Mouse (Mus musculus) limb, embryonic 15.5 days (tissue): ENCODE measurements around the gene 1810049J17Rik. TPM values are rescaled to one million over a fixed set of nuclear protein-coding genes. Genes with fewer than 3 reads are reported as not detected.

Source experiments
- ATAC-seq: fragments of 200-750 bp; cut with Nextera tagmentation; 2 replicates; pipeline ENCODE4 v1.8.0; 2017; ENCODE audit warnings: low read depth, moderate TSS enrichment; ENCODE audit not compliant: insufficient number of reproducible peaks, low FRiP score, low TSS enrichment
- H3K27ac ChIP-seq: fragments of 300-500 bp; sonication (generic); 2 replicates; pipeline ENCODE4 v1.5.1; 2015; ENCODE audit warnings: moderate library complexity, mild to moderate bottlenecking, inconsistent platforms
- H3K27me3 ChIP-seq: fragments of 300-500 bp; sonication (generic); 2 replicates; pipeline ENCODE4 v1.6.1; 2015; ENCODE audit warnings: inconsistent platforms
- H3K36me3 ChIP-seq: fragments of 300-500 bp; sonication (generic); 2 replicates; pipeline ENCODE4 v1.6.1; 2015; ENCODE audit warnings: inconsistent platforms
- H3K4me1 ChIP-seq: fragments of 300-500 bp; sonication (generic); 2 replicates; pipeline ENCODE4 v1.6.1; 2015; ENCODE audit warnings: inconsistent platforms
- H3K4me2 ChIP-seq: fragments of 300-500 bp; sonication (generic); 2 replicates; pipeline ENCODE4 v1.6.1; 2015; ENCODE audit warnings: mild to moderate bottlenecking, inconsistent platforms
- H3K4me3 ChIP-seq: fragments of 300-500 bp; sonication (generic); 2 replicates; pipeline ENCODE4 v1.5.1; 2015; ENCODE audit warnings: mild to moderate bottlenecking, inconsistent platforms
- H3K9ac ChIP-seq: fragments of 300-500 bp; sonication (generic); 2 replicates; pipeline ENCODE4 v1.6.1; 2015; ENCODE audit warnings: inconsistent platforms
- H3K9me3 ChIP-seq: fragments of 300-500 bp; sonication (generic); 2 replicates; pipeline ENCODE4 v1.6.1; 2016; ENCODE audit warnings: inconsistent platforms
- WGBS: fragments of 180-500 bp; shearing (Covaris S2); methylation state at CpG from one replicate; pipeline ENCODE4 v1.1.7; 2015; 5-methylcytosine and 5-hydroxymethylcytosine counted together
- polyA plus RNA-seq: library from polyadenylated mRNA; unstranded; fragments of >200 nt; fragmentation: Nextera tagmentation; extraction: Ambion mirVana; gene quantifications from 2 replicates; pipeline ENCODE4 v1.2.1, GENCODE M21; 2015

The 1810049J17Rik gene
- polyA plus RNA-seq, 1 experiment from 2014 or later, result 0.59 TPM

DNA sequence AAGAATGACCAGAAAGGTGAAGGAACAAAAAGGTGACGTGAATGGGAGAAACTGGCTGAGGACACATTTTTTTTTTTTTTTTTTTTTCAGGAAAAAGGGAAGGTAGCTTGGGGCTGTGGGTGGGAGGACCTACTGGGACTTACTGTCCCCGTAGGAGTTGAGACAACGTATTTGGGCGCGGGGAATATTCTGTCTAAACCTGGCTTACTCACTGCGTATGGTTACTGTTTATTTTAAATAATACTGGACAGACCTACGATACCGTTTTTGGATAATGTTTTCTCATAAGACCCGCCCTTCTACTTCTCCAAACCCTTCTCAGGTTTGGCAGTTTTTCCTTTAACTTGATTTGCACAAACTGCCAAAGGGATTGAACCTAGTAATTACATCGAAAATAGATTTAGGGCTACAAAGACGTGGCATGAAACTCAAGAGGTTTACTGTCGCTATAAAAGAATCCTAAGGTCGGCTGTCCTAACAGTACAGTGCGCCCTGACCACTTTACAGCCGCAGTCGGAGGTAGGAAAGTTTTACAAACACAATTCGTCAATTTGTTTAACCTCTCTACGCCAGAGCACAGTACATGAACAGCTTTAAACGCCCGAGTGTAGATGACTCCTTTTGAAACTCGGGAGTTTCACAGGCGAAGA is 1.1 kb downstream of the 1810049J17Rik start:
- no peaks in the 10 kb centered on the region for H3K9me3 ChIP-seq
- H3K4me3 ChIP-seq, result peak overlapping the region; percentile 98
- peaks cover 4% of the 10 kb centered on the region; the same call in 1 of the 2 replicates for H3K27me3 ChIP-seq
- H3K4me2 ChIP-seq, result peak overlapping the region; percentile 70
- ATAC-seq, result no peak
- 3% methylated on average over 22 of the region's 22 CpGs for WGBS
- H3K36me3 ChIP-seq, result no peaks in the 10 kb centered on the region
- H3K9ac ChIP-seq, result peak overlapping the region; percentile 75
- peak overlapping the region; percentile 91 for H3K27ac ChIP-seq
- H3K4me1 ChIP-seq, result peaks cover 6% of the 10 kb centered on the region

DNA sequence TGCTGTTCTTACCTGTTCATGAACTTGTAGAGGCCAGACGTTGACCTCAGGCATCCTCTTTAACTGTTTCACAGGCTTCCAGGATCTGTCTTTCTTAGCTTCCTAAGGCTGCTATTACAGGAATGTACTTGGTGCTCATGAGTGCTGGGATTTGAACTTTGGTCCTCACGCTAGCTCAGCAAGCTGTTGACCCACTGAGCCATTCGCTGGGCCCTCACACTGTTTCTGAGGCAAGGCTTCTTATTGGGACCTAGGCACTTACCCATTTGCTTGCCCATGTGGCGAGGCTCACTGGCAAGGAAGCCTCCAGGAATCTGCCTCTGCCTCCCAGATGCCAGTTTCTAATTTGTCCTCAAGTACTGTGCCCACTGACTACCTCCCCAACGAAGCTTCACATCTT is 1.8 kb downstream of the 1810049J17Rik start:
- peaks cover 6% of the 10 kb centered on the region for H3K4me1 ChIP-seq
- H3K9me3 ChIP-seq, result no peaks in the 10 kb centered on the region
- no peaks in the 10 kb centered on the region for H3K36me3 ChIP-seq
- no peak overlapping the region for H3K27ac ChIP-seq
- peaks cover 4% of the 10 kb centered on the region; the same call in 1 of the 2 replicates for H3K27me3 ChIP-seq
- H3K9ac ChIP-seq, result no peak overlapping the region
- no peak for ATAC-seq
- H3K4me2 ChIP-seq, result peak overlapping the region; percentile 70
- WGBS, result 46% methylated on average over 5 of the region's 5 CpGs
- H3K4me3 ChIP-seq, result no peak overlapping the region

DNA sequence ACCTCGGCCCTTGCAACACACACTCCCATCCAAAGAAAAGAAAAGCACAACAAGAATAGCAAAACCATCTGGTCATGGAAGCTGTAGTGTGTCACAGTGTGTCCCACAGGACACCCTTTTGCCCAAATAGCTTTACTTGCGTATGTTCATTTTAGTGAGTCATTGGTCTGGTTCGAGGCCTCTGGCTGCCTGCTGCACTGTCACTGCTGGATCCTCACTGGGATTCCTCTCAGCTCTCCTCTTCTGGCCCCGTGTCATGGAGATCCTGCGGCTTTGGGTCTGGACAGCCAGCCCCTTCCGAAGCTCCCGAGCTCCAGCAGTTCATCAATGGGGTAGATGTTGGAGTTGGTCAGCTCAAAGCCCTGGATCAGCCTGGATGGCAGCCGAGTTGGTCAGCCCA is 3.2 kb downstream of the 1810049J17Rik start:
- no peak overlapping the region for H3K27ac ChIP-seq
- 85% methylated on average over 8 of the region's 8 CpGs for WGBS
- no peak overlapping the region for H3K4me2 ChIP-seq
- H3K9ac ChIP-seq, result no peak overlapping the region
- H3K36me3 ChIP-seq, result no peaks in the 10 kb centered on the region
- no peak overlapping the region for H3K4me3 ChIP-seq
- no peaks in the 10 kb centered on the region for H3K4me1 ChIP-seq
- peaks cover 4% of the 10 kb centered on the region; the same call in 1 of the 2 replicates for H3K27me3 ChIP-seq
- ATAC-seq, result no peak
- H3K9me3 ChIP-seq, result no peaks in the 10 kb centered on the region

GRCm38 (mm10) chr15:12317290-12317689 is 4.4 kb downstream of the 1810049J17Rik start:
- Histone ChIP-seq H3K9me3 (no peaks in the 10 kb centered on the region), H3K27ac (no peak overlapping the region), H3K27me3 (peaks cover 4% of the 10 kb centered on the region; the same call in 1 of the 2 replicates), H3K9ac (no peak overlapping the region), H3K4me2 (no peak overlapping the region), H3K36me3 (no peaks in the 10 kb centered on the region), H3K4me3 (no peak overlapping the region), H3K4me1 (no peaks in the 10 kb centered on the region)
- 72% methylated on average over 5 of the region's 5 CpGs for WGBS
- no peak for ATAC-seq

GRCm38 (mm10) chr15:12315996-12316395 is 5.7 kb downstream of the 1810049J17Rik start:
- Histone ChIP-seq H3K9ac (no peak overlapping the region), H3K27me3 (peaks cover 4% of the 10 kb centered on the region; the same call in 1 of the 2 replicates), H3K9me3 (no peaks in the 10 kb centered on the region), H3K4me1 (no peaks in the 10 kb centered on the region), H3K4me2 (no peak overlapping the region), H3K27ac (no peak overlapping the region), H3K36me3 (no peaks in the 10 kb centered on the region), H3K4me3 (no peak overlapping the region)
- 48% methylated on average over 2 of the region's 2 CpGs for WGBS
- no peak for ATAC-seq

DNA sequence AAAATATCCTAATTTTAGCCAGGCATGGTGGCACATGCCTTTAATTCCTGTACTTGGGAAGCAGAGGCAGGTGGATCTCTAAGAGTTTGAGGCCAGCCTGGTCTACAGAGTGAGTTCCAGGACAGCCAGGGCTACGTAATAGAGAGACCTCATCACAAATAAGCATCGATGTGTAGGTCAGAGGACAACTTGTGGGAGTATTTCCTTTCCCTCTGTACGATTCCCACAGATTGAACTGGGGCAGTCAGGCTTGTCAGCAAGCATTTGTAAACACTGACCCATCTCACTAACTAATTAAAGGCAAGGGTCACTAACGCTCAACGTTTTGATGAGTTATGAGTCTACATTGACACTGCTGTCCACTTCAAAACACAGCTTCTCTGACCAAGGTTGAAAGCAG is 7.1 kb downstream of the 1810049J17Rik start:
- 80% methylated on average over 5 of the region's 5 CpGs for WGBS
- H3K27me3 ChIP-seq, result peaks cover 4% of the 10 kb centered on the region; the same call in 1 of the 2 replicates

DNA sequence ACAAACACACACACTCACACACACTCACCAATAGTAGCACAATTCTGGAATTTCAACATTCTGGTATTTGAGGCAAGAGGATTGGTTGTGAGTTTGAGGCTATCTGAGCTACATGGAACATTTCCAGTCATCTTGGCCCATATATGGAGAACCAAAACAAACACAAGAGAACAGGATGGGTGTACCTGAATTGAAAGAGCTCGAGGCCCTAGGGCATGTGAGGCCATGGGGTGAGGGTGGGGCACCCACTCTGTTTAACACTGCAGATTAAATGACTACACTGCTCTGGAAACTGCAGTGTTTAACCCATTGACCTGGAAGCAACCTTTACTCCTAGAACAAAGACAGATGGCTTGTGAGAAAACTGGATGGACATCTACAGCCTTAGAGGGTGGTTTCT is 8.4 kb downstream of the 1810049J17Rik start:
- Histone ChIP-seq H3K27ac (no peak overlapping the region), H3K4me1 (no peaks in the 10 kb centered on the region), H3K4me2 (no peak overlapping the region), H3K9me3 (no peaks in the 10 kb centered on the region), H3K4me3 (no peak overlapping the region), H3K36me3 (no peaks in the 10 kb centered on the region), H3K9ac (no peak overlapping the region), H3K27me3 (no peaks in the 10 kb centered on the region)
- no peak for ATAC-seq
- 10% methylated on average over 1 of the region's 1 CpGs for WGBS

More for the DNA sequence above, 7.1 kb downstream of the 1810049J17Rik start:
- H3K4me3 ChIP-seq, result no peak overlapping the region
- no peaks in the 10 kb centered on the region for H3K9me3 ChIP-seq
- H3K4me1 ChIP-seq, result no peaks in the 10 kb centered on the region
- no peak overlapping the region for H3K27ac ChIP-seq
- H3K9ac ChIP-seq, result no peak overlapping the region
- no peak for ATAC-seq
- H3K4me2 ChIP-seq, result no peak overlapping the region
- no peaks in the 10 kb centered on the region for H3K36me3 ChIP-seq

GRCm38 (mm10) chr15:12311465-12311864 is 10.2 kb downstream of the 1810049J17Rik start:
- Histone ChIP-seq H3K27ac (no peak overlapping the region), H3K9ac (no peak overlapping the region), H3K4me3 (no peak overlapping the region), H3K9me3 (no peaks in the 10 kb centered on the region), H3K4me2 (no peak overlapping the region), H3K27me3 (no peaks in the 10 kb centered on the region), H3K4me1 (no peaks in the 10 kb centered on the region), H3K36me3 (no peaks in the 10 kb centered on the region)
- 82% methylated on average over 7 of the region's 7 CpGs for WGBS
- no peak for ATAC-seq

GRCm38 (mm10) chr15:12310676-12311075 is 11.0 kb downstream of the 1810049J17Rik start:
- WGBS, result 77% methylated on average over 4 of the region's 4 CpGs
- Histone ChIP-seq H3K4me1 (no peaks in the 10 kb centered on the region), H3K9me3 (no peaks in the 10 kb centered on the region), H3K4me2 (no peak overlapping the region), H3K36me3 (no peaks in the 10 kb centered on the region), H3K27me3 (no peaks in the 10 kb centered on the region), H3K4me3 (no peak overlapping the region), H3K27ac (no peak overlapping the region), H3K9ac (no peak overlapping the region)
- ATAC-seq, result no peak

DNA sequence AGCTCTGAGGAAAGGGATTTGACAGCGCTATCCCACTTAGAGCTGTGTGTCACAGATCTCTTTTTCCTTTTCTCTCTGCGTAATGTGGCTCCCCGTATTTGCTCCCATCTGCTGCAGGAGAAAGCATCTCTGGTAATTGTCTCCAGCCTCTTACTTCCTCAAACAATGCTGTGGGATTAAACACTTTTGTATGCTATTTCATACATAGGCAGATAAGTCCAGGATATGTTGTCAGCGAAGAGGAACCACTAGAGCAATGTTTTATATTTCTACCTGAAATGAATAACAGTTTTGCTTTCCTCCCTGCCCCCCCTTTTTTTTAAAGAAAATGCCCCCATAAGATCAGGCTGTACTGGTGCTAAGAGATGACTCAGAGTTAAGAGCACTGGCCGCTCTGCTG is 13.2 kb downstream of the 1810049J17Rik start:
- no peak for ATAC-seq
- no peak overlapping the region for H3K4me2 ChIP-seq
- no peaks in the 10 kb centered on the region for H3K4me1 ChIP-seq
- no peak overlapping the region for H3K27ac ChIP-seq
- no peaks in the 10 kb centered on the region for H3K27me3 ChIP-seq
- H3K36me3 ChIP-seq, result no peaks in the 10 kb centered on the region
- H3K9me3 ChIP-seq, result no peaks in the 10 kb centered on the region
- 89% methylated on average over 5 of the region's 5 CpGs for WGBS
- H3K4me3 ChIP-seq, result no peak overlapping the region
- no peak overlapping the region for H3K9ac ChIP-seq

DNA sequence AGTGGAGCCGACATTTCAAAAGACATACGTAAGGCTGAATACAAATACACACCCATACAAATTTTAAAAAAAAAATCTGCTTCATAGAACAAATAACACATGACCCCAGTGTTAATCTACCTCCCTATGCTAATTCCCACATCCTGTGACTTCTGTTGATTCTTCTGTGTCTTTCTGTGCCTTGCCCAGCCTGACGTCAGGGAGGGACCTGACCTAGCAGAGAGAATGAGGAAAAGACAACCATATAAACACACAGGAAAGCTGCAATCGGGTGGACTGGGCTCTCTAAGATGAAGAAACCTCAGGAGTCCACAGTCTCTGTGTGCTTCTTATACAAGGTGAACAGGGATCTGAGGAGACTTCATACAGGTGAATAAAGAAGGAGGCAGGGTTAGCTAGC is 14.6 kb downstream of the 1810049J17Rik start:
- no peak overlapping the region for H3K9ac ChIP-seq
- 66% methylated on average over 4 of the region's 4 CpGs for WGBS
- no peaks in the 10 kb centered on the region for H3K36me3 ChIP-seq
- H3K4me2 ChIP-seq, result no peak overlapping the region
- no peak for ATAC-seq
- H3K9me3 ChIP-seq, result no peaks in the 10 kb centered on the region
- no peaks in the 10 kb centered on the region for H3K27me3 ChIP-seq
- no peak overlapping the region for H3K27ac ChIP-seq
- H3K4me1 ChIP-seq, result no peaks in the 10 kb centered on the region
- H3K4me3 ChIP-seq, result no peak overlapping the region

- Histone ChIP-seq H3K4me1 (no peaks in the 10 kb centered on the region), H3K27ac (no peak overlapping the region), H3K9ac (no peak overlapping the region), H3K9me3 (no peaks in the 10 kb centered on the region), H3K36me3 (no peaks in the 10 kb centered on the region), H3K4me2 (no peak overlapping the region), H3K4me3 (no peak overlapping the region), H3K27me3 (no peaks in the 10 kb centered on the region)
- no peak for ATAC-seq
- 49% methylated on average over 8 of the region's 8 CpGs for WGBS
Observed at GRCm38 (mm10) chr15:12306188-12307071, 15.3 kb downstream of the 1810049J17Rik start.
